Mouse (Mus musculus): ENCODE results near the gene Wwc2.

GRCm38 (mm10) chr8:47779589-47779988, 211.1 kb downstream of the Wwc2 start:
- no peak for TF ChIP-seq CTCF (IDR thresholded peaks at IDR 0.05; ENCODE audit: low read depth)
- no peak for TF ChIP-seq EP300 (IDR thresholded peaks at IDR 0.05; ENCODE audit: low read depth)
